Mouse (Mus musculus) ovary, postnatal 36 days (tissue): Measurements from ENCODE around the gene Camkmt.
A peak's percentile ranks its signal among the peaks of the same experiment; 100 is the strongest.

Experiments used
- DNase-seq: peaks from one replicate; pipeline ENCODE4 v3.0.0; 2022; ENCODE audit warnings: low spot score, mixed read lengths

The Camkmt gene

DNA sequence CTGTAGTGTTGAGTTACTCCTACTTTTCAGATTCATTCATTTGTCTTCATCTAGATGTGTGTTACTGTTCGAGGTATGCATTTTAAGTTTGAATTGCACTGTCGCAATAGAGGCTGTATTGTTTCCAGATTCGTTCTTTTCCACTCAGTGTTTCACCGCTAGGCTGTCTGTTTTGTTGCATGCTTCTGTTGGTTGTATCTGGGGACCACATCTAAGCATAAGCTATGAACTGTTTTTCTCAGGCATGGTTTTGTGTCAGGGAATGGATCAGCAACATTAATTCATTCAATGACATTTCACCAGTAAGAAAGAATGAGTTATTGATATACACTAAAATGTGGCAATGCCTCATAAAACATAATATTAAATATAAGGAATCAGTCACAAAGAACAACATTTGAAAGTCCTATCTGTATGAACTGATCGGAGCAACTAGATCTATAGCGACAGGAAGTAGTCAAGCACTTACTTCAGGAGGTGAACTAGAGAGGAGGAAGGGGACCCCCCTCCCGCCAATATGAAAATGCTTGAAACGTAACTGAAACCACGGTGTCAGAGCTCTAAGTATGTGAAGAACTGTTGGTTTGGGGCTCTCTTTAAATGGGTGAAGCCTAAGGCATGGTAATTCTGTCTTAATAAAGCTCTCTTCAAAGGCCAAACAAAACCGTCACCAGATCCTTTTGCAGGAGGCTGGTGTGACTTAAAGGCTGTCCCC is 80.3 kb downstream of the Camkmt start:
- no peak for DNase-seq

- no peak for DNase-seq
These were observed 81.6 kb downstream of the Camkmt start for GRCm38 (mm10) chr17:85171951-85172350.

DNA sequence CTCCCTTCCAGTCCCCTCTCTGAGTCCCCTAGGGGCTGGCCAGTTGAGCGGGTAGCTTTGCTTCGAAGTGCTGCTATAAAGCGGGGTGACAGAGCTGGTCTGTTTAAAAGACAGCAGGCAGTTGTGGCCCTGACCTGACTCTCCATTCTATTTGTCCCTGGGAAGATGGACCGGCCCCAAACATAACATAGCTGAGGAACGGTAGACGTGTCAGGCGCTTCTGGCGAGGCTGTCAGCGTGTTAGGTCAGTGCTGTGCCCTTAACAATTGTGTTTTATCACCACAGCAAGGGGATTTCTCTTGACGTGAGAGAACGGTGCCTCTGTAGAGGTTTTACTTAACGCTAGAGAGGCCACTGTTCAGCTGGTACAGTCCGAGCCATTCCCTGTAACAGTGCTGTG is 86.9 kb downstream of the Camkmt start:
- DNase-seq, result no peak

GRCm38 (mm10) chr17:85180471-85181060 is 90.2 kb downstream of the Camkmt start:
- DNase-seq, result no peak

GRCm38 (mm10) chr17:85189227-85190127 is 99.1 kb downstream of the Camkmt start:
- DNase-seq, result peak; percentile 80

DNA sequence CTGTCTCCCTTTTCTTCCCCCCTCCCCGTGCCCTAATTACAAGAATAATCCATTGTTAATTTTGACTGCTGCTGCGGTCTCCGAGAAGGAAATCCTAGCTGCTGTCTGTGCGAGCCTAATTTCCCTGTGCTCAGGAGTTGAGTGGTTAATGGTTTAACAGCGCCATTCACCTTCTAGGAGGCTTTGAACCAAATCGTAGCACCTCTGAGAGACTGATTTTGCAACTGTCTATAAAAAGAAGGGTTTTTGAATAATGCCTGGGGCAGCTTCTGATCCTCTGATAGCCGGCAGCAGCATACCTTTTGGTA is 99.7 kb downstream of the Camkmt start:
- DNase-seq, result no peak

GRCm38 (mm10) chr17:85193294-85193693 is 102.9 kb downstream of the Camkmt start:
- DNase-seq, result no peak

- DNase-seq, result no peak
These were observed 108.4 kb downstream of the Camkmt start for GRCm38 (mm10) chr17:85198781-85199180.

DNA sequence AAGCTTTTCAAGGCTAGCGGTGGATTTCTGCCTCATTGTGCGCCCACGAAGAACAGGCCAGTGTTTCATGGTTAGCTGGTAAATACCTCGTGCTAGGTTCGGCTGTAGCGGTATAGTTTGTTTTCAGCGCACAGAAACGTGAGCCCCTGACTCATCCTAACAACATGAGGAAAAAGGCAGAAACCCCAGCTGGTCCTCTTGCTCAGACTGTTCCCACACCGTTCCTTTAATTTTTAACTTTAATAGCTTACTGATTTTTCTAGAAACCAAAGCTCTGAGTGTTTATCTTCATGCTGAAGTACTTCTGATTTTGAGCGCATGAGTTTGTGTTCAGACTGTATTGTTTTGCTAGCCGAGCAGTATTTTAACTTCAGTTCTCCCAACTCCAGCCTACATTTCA is 109.0 kb downstream of the Camkmt start:
- DNase-seq, result no peak

- no peak for DNase-seq
These were observed 127.7 kb downstream of the Camkmt start for GRCm38 (mm10) chr17:85218054-85218453.

- DNase-seq, result no peak
These were observed 151.8 kb downstream of the Camkmt start for GRCm38 (mm10) chr17:85242109-85242508.

DNA sequence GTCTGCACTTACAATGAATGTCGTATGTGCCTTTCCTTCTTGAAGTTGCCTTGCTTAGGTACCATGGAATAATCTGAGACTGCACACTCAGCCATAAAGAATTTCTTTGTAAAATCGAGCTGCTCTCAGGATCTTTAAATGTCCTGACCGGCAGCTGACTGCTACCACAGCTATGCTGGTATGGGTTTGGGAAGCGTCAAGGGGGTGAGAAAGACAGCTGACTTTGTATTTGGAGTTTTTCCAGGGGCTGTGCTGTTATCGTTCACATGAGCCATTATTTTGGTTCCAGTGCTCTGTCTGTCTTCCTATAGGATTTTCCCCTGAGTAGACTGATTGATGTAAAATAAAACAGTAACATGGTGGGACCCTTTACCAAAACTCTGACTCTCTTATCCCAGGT is 158.6 kb downstream of the Camkmt start:
- no peak for DNase-seq

- no peak for DNase-seq
These were observed 159.4 kb downstream of the Camkmt start for GRCm38 (mm10) chr17:85249744-85250143.

DNA sequence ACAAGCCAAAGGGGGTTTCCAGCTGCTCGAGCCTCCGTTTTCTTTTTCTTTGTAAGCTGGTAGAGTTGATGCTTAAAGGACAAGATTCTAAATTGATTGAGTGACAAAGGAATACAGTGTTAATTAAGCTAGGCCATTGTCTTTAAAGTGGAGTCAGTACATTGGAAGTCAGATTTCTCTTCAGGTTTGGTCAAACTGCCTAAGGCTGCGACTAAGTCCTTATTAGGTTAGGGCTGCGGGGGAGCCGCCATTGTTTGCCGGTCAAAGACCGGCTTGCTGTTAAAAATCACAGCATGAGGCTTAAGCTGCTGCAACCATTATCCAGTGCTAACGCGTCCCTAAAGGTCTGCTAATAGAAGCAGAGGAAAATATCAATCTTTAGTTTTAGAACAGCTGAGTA is 166.6 kb downstream of the Camkmt start:
- no peak for DNase-seq

DNA sequence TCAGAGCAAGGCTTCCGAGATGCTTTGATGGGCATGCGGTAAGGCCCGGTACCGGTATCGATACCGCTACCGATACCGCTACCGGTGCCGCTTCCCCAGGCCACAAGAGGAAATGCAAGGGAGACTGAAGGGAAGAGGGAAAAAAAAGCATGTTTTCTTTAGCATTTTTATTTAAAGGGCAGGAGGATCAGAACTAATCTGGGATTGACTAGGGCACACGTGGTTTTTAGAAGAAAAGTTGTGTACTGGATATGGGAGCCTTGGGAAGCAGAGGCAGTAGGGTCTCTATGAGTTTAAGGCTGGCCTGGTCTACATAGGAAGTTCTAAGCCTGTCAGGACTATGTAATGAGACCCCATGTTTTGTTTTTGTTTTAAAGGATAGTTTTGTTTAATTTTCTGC is 167.0 kb downstream of the Camkmt start:
- no peak for DNase-seq

GRCm38 (mm10) chr17:85258703-85259341 is 168.5 kb downstream of the Camkmt start:
- no peak for DNase-seq

- DNase-seq, result no peak
These were observed 176.6 kb downstream of the Camkmt start for GRCm38 (mm10) chr17:85266831-85267422.

- DNase-seq, result no peak
These were observed 181.3 kb downstream of the Camkmt start for GRCm38 (mm10) chr17:85271466-85272175.

GRCm38 (mm10) chr17:85279720-85280119 is 189.4 kb downstream of the Camkmt start:
- DNase-seq, result no peak

- no peak for DNase-seq
These were observed 192.1 kb downstream of the Camkmt start for GRCm38 (mm10) chr17:85282447-85282846.

- DNase-seq, result no peak
These were observed 200.8 kb downstream of the Camkmt start for GRCm38 (mm10) chr17:85291154-85291553.

DNA sequence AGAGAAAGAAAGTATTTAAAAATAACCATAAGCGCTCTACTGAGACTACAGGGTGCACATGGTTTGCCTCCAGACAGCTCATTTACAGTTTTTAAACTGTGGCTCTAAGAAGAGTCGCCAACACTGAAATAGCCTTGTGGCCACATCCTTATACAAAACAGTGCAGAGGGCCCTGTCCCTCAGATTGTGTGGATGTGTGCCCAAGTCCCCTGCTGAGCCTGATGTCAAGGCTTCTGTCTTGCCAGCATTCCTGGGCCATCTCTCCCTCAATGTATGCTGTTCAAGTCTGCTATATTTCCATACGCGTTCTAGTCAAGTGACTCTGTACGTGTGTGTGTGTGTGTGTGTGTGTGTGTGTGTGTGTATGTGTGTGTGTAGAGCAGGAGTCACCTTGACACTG is 201.2 kb downstream of the Camkmt start:
- DNase-seq, result no peak
